1 mouse cellular context compared by ENCODE assay signal in the genomic region with DNA sequence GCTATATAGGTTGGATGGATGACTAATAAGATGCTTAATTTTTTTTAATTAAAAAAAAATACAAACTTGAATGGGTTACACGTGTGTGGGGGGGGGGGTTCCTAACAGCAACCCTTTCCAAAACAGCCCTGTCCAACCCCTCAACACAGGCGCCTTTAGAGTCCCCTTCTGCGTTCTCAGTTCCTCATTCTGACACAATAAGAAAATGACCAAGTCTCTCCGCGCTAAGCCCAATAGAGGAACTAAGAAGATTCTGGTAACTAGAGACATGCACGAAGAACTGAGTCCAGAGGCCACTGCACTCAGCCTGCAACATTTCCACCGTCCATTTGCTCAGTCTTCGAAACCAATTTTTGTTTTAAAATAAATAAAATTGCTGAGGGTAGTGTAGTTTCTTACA.
A peak's percentile ranks its signal among the peaks of the same experiment; 100 is the strongest.
TF ChIP-seq lines count a peak whose summit lies in the region.

No protein-coding gene starts in this region.

TF ChIP-seq in MEL, 35 proteins besides CTCF, POLR2A, EP300 and RAD21 (continued from another document):
- TF ChIP-seq USF2 (IDR thresholded peaks at IDR 0.05; ENCODE audit: borderline replicate concordance in 1 of 2, insufficient read depth in 1 of 2, low read depth in 1 of 2, low read length in 2 of 2): no peak
- no peak for TF ChIP-seq CHD2 (IDR thresholded peaks at IDR 0.05; ENCODE audit: low read length)
- TF ChIP-seq NELFE (IDR thresholded peaks at IDR 0.05; ENCODE audit: low read depth, low read length): no peak
- peak; percentile 98 for TF ChIP-seq TBP (IDR thresholded peaks at IDR 0.05; ENCODE audit: low read depth, low read length)
- no peak for TF ChIP-seq ZC3H11A (IDR thresholded peaks at IDR 0.05; ENCODE audit: low read depth, low read length)
- TF ChIP-seq SMC3 (IDR thresholded peaks at IDR 0.05; ENCODE audit: low read depth, low read length): no peak
- TF ChIP-seq MEF2A (IDR thresholded peaks at IDR 0.05; ENCODE audit: extremely low read depth, insufficient replicate concordance, low read depth, low read length, poor library complexity, severe bottlenecking): no peak
- TF ChIP-seq NRF1 (IDR thresholded peaks at IDR 0.05; ENCODE audit: insufficient read depth, low read depth, low read length, poor library complexity, severe bottlenecking): no peak
- TF ChIP-seq GABPA (IDR thresholded peaks at IDR 0.05; ENCODE audit: low read depth, low read length): no peak
- TF ChIP-seq USF1 (IDR thresholded peaks at IDR 0.05; ENCODE audit: low read depth, low read length): no peak
- TF ChIP-seq ZMIZ1 (IDR thresholded peaks at IDR 0.05; ENCODE audit: low read depth, low read length): no peak
- no peak for TF ChIP-seq POLR2AphosphoS5 (IDR thresholded peaks at IDR 0.05; ENCODE audit: borderline replicate concordance, low read depth, low read length)
- TF ChIP-seq ZNF384 (IDR thresholded peaks at IDR 0.05; ENCODE audit: low read depth, low read length): no peak
- no peak for TF ChIP-seq GATA1 (IDR thresholded peaks at IDR 0.05; ENCODE audit: low read depth, low read length)
- TF ChIP-seq MAZ (IDR thresholded peaks at IDR 0.05; ENCODE audit: low read depth, low read length): no peak
- TF ChIP-seq POLR2AphosphoS2 (IDR thresholded peaks at IDR 0.05; ENCODE audit: low read length): peak; percentile 64
